Mouse (Mus musculus) kidney, postnatal 0 days (tissue): ENCODE measurements at regions not wholly inside any gene's neighbourhood (a gene's known extent, or its start where the extent isn't known, plus 50 kb on each side); places are given as distances from the start of the nearest gene placed in this dataset.

ENCODE experiments used
- ATAC-seq: fragments of 200-750 bp; cut with Nextera tagmentation; replicated peaks from 2 replicates; pipeline ENCODE4 v1.8.0; 2017; ENCODE audit warnings: low read depth, moderate number of reproducible peaks, moderate TSS enrichment, moderate library complexity; ENCODE audit not compliant: low FRiP score
- DNase-seq: peaks from one replicate; pipeline ENCODE4 v3.0.0-alpha.2; 2016; ENCODE audit warnings: low spot score
- H3K27ac ChIP-seq: fragments of 300-500 bp; sonication (generic); 2 replicates; pipeline ENCODE4 v1.5.1; 2014; ENCODE audit warnings: mild to moderate bottlenecking
- H3K27me3 ChIP-seq: fragments of 300-500 bp; sonication (generic); 2 replicates; pipeline ENCODE4 v1.6.1; 2014; ENCODE audit warnings: low read length, mixed read lengths; ENCODE audit not compliant: insufficient read depth
- H3K36me3 ChIP-seq: fragments of 300-500 bp; sonication (generic); 2 replicates; pipeline ENCODE4 v1.6.1; 2014; ENCODE audit warnings: low read length, mixed read lengths; ENCODE audit not compliant: insufficient read depth
- H3K4me1 ChIP-seq: fragments of 300-500 bp; sonication (generic); replicated peaks from 2 replicates; pipeline ENCODE4 v1.6.1; 2014; ENCODE audit warnings: antibody characterized with exemption, low read length, mixed read lengths; ENCODE audit not compliant: insufficient read depth
- H3K4me2 ChIP-seq: fragments of 300-500 bp; sonication (generic); 2 replicates; pipeline ENCODE4 v1.6.1; 2014; ENCODE audit warnings: mild to moderate bottlenecking, low read length, moderate library complexity, mixed read lengths
- H3K4me3 ChIP-seq: fragments of 300-500 bp; sonication (generic); replicated peaks from 2 replicates; pipeline ENCODE4 v1.5.1; 2014; ENCODE audit warnings: low read depth, low read length
- H3K9ac ChIP-seq: fragments of 300-500 bp; sonication (generic); 2 replicates; pipeline ENCODE4 v1.6.1; 2014; ENCODE audit warnings: low read depth, low read length
- H3K9me3 ChIP-seq: fragments of 300-500 bp; sonication (generic); replicated peaks from 2 replicates; pipeline ENCODE4 v1.6.1; 2016; ENCODE audit warnings: low read length, inconsistent platforms, mixed read lengths
- CTCF ChIP-seq: IDR thresholded peaks from 2 replicates; pipeline ENCODE4 v1.5.1; 2016; ENCODE audit warnings: antibody characterized with exemption, low read depth, mild to moderate bottlenecking, moderate library complexity
- WGBS: fragments of 180-500 bp; shearing (Covaris S2); extraction: QIAGEN DNeasy Blood & Tissue Kit; methylation state at CpG from one replicate; pipeline ENCODE4 v1.1.7; 2014; 5-methylcytosine and 5-hydroxymethylcytosine counted together

DNA sequence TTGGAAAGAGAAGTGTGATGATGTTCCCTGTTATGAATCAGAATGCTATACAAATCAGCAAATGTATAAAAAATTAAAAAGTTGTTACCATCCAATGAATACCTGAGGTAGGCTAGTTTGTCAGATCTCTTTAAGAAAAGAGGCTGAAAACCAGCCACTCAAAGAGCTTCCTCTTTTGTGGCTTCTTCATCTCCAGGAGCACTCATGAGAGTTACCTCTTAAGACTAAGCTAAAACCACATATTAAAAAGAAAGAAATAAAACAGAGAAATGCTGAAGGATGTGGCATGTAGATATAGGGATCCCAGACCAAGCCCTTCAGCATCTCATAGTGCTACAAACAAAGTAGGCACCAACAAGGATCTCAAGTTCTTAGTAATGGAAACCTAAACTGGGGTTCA lies 890.9 kb upstream of the Acvr2a start:
- Histone ChIP-seq H3K27me3 (no peaks in the 10 kb centered on the region), H3K4me2 (no peak overlapping the region), H3K4me3 (no peak overlapping the region), H3K9ac (no peak overlapping the region), H3K9me3 (no peaks in the 10 kb centered on the region), H3K27ac (no peak overlapping the region), H3K4me1 (no peaks in the 10 kb centered on the region), H3K36me3 (no peaks in the 10 kb centered on the region)
- TF ChIP-seq CTCF: no peak
- ATAC-seq (no peak), DNase-seq (no peak)

DNA sequence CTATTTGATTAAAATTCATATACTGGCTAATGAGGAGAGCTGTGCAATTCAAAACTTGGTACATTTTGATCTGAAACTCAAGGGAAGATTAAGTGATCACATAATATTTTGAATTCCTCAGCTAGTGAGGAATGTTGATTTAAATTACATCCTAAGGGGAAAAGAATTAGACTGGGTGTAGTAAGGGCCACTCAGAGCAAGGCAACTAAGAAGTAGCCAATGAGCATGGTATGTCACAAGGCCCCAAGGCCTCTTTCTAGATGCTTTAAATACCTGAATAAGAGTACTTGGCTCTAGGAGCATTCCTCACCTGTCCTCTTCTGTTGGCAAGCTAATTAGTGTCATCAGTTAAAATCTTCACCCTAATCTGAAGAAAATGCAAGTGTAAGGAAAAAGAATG lies 887.3 kb upstream of the Acvr2a start:
- ATAC-seq (no peak), DNase-seq (no peak)
- Histone ChIP-seq H3K36me3 (no peaks in the 10 kb centered on the region), H3K4me1 (no peaks in the 10 kb centered on the region), H3K4me2 (no peak overlapping the region), H3K27ac (no peak overlapping the region), H3K27me3 (no peaks in the 10 kb centered on the region), H3K9me3 (no peaks in the 10 kb centered on the region), H3K9ac (no peak overlapping the region), H3K4me3 (no peak overlapping the region)
- TF ChIP-seq CTCF: no peak

- Histone ChIP-seq H3K4me3 (no peak overlapping the region), H3K27me3 (no peaks in the 10 kb centered on the region), H3K4me1 (no peaks in the 10 kb centered on the region), H3K9ac (no peak overlapping the region), H3K27ac (no peak overlapping the region), H3K9me3 (no peaks in the 10 kb centered on the region), H3K4me2 (no peak overlapping the region), H3K36me3 (no peaks in the 10 kb centered on the region)
- DNase-seq (peak; percentile 8), ATAC-seq (no peak)
- TF ChIP-seq CTCF: peak; percentile 45; the same call in 1 of the 2 replicates
Measured at GRCm38 (mm10) chr2:47945061-47945460, 868.8 kb upstream of the Acvr2a start.

DNA sequence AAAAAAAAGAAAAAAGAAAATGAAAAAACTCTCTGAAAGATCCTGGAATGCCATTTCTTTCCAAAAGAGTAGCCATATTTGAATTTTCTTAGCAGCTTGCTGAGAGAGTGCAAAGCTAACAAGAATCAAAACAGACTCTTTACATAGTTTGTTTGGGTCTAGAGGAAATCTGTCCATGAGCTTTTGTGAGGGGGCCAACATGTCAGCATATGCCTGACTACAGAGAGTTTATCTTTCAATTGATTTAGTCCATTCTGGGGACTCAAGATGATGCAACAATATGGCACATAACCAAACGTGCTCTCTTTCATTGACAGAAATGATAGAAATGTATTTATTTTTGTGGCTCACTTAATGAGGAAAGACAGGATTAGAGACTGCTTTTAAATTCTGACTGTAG lies 822.8 kb upstream of the Acvr2a start:
- Histone ChIP-seq H3K4me2 (no peak overlapping the region), H3K36me3 (no peaks in the 10 kb centered on the region), H3K9me3 (no peaks in the 10 kb centered on the region), H3K4me1 (no peaks in the 10 kb centered on the region), H3K27ac (no peak overlapping the region), H3K27me3 (no peaks in the 10 kb centered on the region), H3K9ac (no peak overlapping the region), H3K4me3 (no peak overlapping the region)
- 65% methylated on average over 1 of the region's 1 CpGs for WGBS
- no peak for TF ChIP-seq CTCF
- ATAC-seq (no peak), DNase-seq (no peak)

DNA sequence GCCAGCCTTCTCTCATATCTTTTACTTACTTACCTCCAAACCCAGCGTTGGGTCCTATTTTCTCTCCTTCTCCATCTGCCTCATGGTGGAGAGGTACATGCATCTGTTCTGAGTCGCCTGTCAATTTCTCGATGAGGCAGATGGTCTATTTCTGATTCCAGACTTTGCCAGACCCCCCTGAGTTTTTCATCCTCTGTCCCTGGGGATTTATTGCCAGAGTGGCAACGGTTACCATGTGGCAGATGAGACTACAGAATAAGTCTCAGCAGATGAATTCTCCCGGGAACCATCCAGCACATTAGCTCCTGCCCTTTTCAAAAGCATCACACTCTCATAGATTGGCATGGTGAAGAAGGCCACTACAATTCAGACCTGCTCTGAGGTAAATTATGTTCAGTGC lies 819.7 kb upstream of the Acvr2a start:
- Histone ChIP-seq H3K4me2 (no peak overlapping the region), H3K4me3 (no peak overlapping the region), H3K36me3 (no peaks in the 10 kb centered on the region), H3K9ac (no peak overlapping the region), H3K27ac (no peak overlapping the region), H3K9me3 (no peaks in the 10 kb centered on the region), H3K4me1 (no peaks in the 10 kb centered on the region), H3K27me3 (no peaks in the 10 kb centered on the region)
- ATAC-seq (no peak), DNase-seq (no peak)
- 81% methylated on average over 5 of the region's 5 CpGs for WGBS
- no peak for TF ChIP-seq CTCF

GRCm38 (mm10) chr2:48001230-48001629 lies 812.7 kb upstream of the Acvr2a start:
- Histone ChIP-seq H3K36me3 (no peaks in the 10 kb centered on the region), H3K4me3 (no peak overlapping the region), H3K27me3 (no peaks in the 10 kb centered on the region), H3K9me3 (no peaks in the 10 kb centered on the region), H3K27ac (no peak overlapping the region), H3K4me1 (no peaks in the 10 kb centered on the region), H3K4me2 (no peak overlapping the region), H3K9ac (no peak overlapping the region)
- 86% methylated on average over 6 of the region's 6 CpGs for WGBS
- DNase-seq (no peak), ATAC-seq (no peak)
- TF ChIP-seq CTCF: no peak

DNA sequence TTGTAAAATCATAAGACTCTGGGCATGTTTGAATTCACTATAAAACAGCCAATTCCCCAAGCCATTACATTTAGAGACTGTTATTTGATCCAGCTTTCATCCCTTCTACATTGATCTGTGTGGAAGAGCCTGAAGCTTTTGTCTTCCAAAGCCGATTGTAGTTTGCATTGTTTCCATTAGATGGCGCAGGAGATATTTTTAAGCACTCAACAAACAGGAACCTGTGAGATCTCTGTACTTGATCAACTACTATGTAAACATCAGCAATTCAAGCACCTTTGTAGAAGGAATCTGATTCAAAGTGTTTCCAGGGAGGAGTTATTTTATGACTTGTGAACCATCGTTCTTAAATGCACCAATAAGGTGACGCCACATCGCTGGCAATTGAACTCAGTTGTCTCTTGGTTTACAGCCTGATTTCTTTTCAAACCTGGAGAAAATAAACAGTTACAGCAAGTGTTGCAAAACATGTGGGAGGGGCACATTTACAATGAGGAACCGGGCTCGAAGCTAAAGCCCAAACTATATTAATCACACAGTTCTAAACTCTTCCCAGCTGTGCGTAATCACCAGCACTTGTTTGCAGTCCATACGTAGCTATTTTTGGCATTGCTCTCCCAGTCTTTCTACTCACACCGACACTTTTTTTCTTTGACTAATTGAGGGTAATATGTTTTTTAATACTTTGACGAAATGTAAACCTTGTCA lies 812.0 kb upstream of the Acvr2a start:
- ATAC-seq (peak; percentile 61), DNase-seq (peak; percentile 86)
- Histone ChIP-seq H3K4me3 (no peak overlapping the region), H3K4me2 (peak overlapping the region; percentile 30; the same call in 1 of the 2 replicates), H3K4me1 (no peaks in the 10 kb centered on the region), H3K9ac (no peak overlapping the region), H3K36me3 (no peaks in the 10 kb centered on the region), H3K9me3 (no peaks in the 10 kb centered on the region), H3K27me3 (no peaks in the 10 kb centered on the region), H3K27ac (no peak overlapping the region)
- 34% methylated on average over 11 of the region's 11 CpGs for WGBS
- peak; percentile 86 for TF ChIP-seq CTCF
